Mouse (Mus musculus): ENCODE data around the gene Trib3.

Gene Trib3

GRCm38 (mm10) chr2:152343329-152344213 is at the start of gene Trib3:
Gene Trib3 (minus strand): TSS chr2:152344032.
- DNase-seq (ENCODE audit: low read depth): peak; percentile 93

GRCm38 (mm10) chr2:152393225-152394017 is 49.6 kb upstream of the Trib3 start:
- DNase-seq (ENCODE audit: low read depth): no peak

- peak; percentile 77 for DNase-seq (ENCODE audit: low read depth)
Observed at GRCm38 (mm10) chr2:152392786-152393185, 49.0 kb upstream of the Trib3 start.

- no peak for DNase-seq (ENCODE audit: low read depth)
Observed at GRCm38 (mm10) chr2:152384191-152384590, 40.4 kb upstream of the Trib3 start.

GRCm38 (mm10) chr2:152376345-152376741 is 32.5 kb upstream of the Trib3 start, which contains the start of gene Nrsn2:
Gene Nrsn2 (minus strand): TSS chr2:152376638.
- no peak for DNase-seq (ENCODE audit: low read depth)

GRCm38 (mm10) chr2:152375652-152376344 is 32.0 kb upstream of the Trib3 start:
- no peak for DNase-seq (ENCODE audit: low read depth)

GRCm38 (mm10) chr2:152373547-152373946 is 29.7 kb upstream of the Trib3 start:
- DNase-seq (ENCODE audit: low read depth): no peak

- DNase-seq (ENCODE audit: low read depth): no peak
Observed at GRCm38 (mm10) chr2:152372661-152373060, 28.8 kb upstream of the Trib3 start.

- DNase-seq (ENCODE audit: low read depth): peak; percentile 94
Observed at GRCm38 (mm10) chr2:152372104-152372503, 28.3 kb upstream of the Trib3 start.

- peak; percentile 75 for DNase-seq (ENCODE audit: low read depth)
Observed at GRCm38 (mm10) chr2:152368532-152369140, 24.8 kb upstream of the Trib3 start.

GRCm38 (mm10) chr2:152367917-152368316 is 24.1 kb upstream of the Trib3 start:
- DNase-seq (ENCODE audit: low read depth): no peak

- DNase-seq (ENCODE audit: low read depth): peak; percentile 97
Observed at GRCm38 (mm10) chr2:152363245-152364147, 19.7 kb upstream of the Trib3 start.

- no peak for DNase-seq (ENCODE audit: low read depth)
Observed at GRCm38 (mm10) chr2:152361193-152361592, 17.4 kb upstream of the Trib3 start.

- DNase-seq (ENCODE audit: low read depth): peak; percentile 89
Observed at GRCm38 (mm10) chr2:152360271-152360775, 16.5 kb upstream of the Trib3 start.

- peak; percentile 94 for DNase-seq (ENCODE audit: low read depth)
Observed at GRCm38 (mm10) chr2:152359616-152360015, 15.8 kb upstream of the Trib3 start.

- DNase-seq (ENCODE audit: low read depth): peak; percentile 42
Observed at GRCm38 (mm10) chr2:152358977-152359376, 15.1 kb upstream of the Trib3 start.

- DNase-seq (ENCODE audit: low read depth): no peak
Observed at GRCm38 (mm10) chr2:152357254-152357653, 13.4 kb upstream of the Trib3 start.

GRCm38 (mm10) chr2:152349842-152350540 is 6.2 kb upstream of the Trib3 start:
- peak; percentile 95 for DNase-seq (ENCODE audit: low read depth)

GRCm38 (mm10) chr2:152349205-152349604 is 5.4 kb upstream of the Trib3 start:
- DNase-seq (ENCODE audit: low read depth): no peak

- DNase-seq (ENCODE audit: low read depth): no peak
Observed at GRCm38 (mm10) chr2:152347722-152348121, 3.9 kb upstream of the Trib3 start.
